Mouse (Mus musculus) frontal cortex, adult 2 months (tissue): ENCODE measurements around the gene Xrra1. TPM values are rescaled to one million over a fixed set of nuclear protein-coding genes. Genes with fewer than 3 reads are reported as not detected.
"Not testable (repeated sequence)": the region's sequence is repeated elsewhere in the genome, so short reads cannot be mapped to it uniquely, and the experiment has no call there.

Experiments used
- DNase-seq, 2 experiments: peaks; one replicate each; pipeline ENCODE4 v3.0.0; 2022; ENCODE audit warnings: low spot score in 1 of 2; ENCODE audit errors: extremely low spot score in 1 of 2
- polyA plus RNA-seq: library from polyadenylated mRNA; depleted of rRNA; stranded (reverse); fragments of >200 nt; gene quantifications from 2 replicates; pipeline ENCODE4 v1.2.3, GENCODE M21; 2012; rRNA removed

Gene Xrra1
- 1.2 and 1.3 TPM in 2 replicates for polyA plus RNA-seq

DNA sequence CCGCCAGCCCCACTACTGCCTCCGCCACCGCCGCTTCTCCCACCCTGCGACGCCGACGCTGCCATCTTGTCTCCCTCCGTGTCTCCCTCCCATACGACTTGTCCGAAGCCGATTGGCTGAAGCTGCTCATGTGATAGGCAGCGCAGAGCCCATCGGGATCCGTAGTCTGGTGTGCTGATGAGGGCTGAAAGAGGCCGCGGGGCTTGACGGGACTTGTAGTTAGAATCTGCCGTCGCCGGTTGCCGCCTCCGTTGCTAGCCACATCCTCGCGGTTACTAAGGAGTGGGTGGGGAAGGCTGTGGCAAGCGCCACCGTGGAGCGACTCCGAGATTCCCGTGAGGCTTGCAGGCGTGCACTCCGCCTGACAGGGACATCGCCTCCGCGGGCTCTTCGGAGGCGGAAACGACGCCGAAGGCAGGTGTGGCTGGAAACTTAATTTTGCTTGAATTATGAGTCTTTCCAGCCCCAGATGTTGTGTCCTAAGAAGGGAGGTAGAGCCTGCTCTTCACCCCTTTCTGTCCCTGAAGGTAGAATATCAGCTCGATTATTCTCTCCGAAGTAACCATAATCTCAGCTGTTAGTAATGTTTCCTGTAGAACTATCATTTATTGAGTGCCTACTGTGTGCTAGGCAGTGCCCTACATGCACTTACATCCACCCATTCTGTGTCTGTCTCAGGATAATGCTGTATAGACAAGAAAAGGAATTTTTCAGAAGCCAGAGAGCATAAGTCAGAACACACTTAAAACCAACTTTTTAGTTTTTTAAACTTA, at the start of gene Xrra1:
Gene Xrra1, plus strand, starts transcription at position 304 of the 773 bp plus-strand sequence.
- DNase-seq, result peak; percentile 99

DNA sequence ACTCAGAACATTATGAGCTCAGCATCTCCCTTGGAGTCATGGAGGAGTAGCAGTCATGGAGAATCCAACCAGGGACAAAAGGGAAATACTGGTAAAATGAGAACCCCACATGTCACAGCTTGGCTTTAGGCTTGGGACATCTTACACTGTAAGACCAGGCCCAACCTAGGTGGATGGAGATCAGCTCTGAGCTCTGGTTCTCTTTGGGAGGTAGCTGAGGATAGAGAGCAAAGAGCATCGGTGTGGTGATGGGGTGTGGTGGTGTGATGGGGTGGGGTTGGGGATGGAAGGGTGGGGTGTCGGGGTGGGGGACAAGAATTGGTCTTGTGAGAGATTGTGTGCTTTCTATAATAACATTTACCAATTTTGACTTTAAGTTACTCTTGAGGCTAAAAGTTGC, 48.1 kb upstream of the Xrra1 start:
- DNase-seq, result no peak

DNA sequence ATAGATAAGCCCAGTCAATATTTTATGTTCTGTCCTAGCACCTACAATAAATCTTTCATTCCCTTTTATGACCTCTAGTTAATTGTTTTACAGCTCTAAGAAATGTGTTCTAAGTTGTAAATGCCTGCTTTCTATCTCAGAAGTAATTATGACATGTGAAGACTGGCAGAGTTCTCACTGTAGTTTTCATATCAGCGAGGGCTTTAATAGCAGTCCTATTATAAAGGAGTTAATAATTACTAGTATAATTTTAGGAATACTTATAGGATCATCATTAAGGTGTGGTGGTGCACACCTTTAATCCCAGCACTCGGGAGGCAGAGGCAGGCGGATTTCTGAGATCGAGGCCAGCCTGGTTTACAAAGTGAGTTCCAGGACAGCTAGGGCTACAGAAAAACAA, 47.3 kb upstream of the Xrra1 start:
- no peak for DNase-seq

DNA sequence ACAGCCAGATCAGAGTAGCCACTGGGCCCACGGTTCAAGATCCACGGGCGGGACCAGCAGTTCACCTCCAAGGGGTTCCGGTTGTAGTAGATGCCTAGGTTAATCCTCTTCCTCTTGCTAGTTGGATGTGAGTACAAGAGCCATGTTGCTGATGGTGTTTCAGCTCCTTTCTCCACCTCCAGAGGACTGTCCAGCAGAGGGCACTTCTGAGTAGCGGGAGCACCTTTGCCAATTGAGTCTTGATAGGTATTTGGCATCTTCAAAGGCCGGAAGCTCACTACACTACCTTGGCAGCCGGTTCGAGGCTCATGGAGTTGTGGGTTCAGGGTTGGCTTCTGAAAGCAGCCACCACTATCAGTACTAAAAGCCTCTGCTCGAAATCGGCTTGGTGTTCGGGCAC, 45.5 kb upstream of the Xrra1 start:
- DNase-seq, result peak in 1 of 2 experiments; percentile 58

DNA sequence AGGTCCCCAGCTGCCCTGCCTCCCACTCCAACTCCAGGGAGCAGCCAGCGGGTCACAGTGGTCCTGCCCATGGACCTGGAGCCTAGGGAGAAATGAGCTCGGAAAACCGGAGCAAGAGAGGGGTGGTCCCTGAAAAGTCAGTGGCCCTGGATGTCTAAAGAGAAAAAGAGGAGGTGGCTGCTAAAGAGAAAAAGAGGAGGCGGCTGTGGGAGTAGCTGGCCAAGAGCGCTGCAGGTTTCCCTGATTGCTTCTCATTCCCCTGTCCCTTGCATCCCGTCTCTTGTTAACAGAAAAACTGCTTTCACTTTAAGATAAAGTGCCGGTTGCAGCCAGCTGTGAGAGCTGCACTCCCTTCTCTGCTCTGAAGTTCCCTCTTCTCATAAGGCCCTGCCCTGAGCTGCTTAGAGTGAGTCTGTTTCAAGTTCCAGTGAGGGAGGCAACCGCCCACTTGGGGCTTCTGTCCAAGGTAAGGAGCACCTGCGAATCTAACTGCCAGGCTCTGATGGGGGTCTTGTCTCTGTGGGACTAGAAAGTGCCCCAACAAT, 40.7 kb upstream of the Xrra1 start:
- not testable (repeated sequence) for DNase-seq

DNA sequence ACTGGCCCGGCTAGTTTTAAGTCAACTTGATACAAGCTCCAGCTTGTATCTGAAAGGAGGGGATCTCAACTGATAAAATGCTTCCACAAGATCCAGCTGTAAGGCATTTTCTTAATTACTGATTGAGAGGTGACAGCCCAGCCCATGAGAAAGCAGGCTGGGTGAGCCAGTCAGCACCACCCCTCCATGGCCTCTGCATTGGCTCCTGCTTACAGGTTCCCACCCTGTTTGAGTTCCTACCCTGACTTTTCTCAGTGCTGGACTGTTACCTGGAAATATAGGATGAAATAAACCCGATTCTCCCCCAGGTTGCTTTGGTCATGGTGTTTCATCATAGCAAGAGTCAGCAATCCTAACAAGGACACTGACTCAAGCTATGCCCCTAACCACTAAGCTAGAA, 37.0 kb upstream of the Xrra1 start:
- DNase-seq, result no peak

DNA sequence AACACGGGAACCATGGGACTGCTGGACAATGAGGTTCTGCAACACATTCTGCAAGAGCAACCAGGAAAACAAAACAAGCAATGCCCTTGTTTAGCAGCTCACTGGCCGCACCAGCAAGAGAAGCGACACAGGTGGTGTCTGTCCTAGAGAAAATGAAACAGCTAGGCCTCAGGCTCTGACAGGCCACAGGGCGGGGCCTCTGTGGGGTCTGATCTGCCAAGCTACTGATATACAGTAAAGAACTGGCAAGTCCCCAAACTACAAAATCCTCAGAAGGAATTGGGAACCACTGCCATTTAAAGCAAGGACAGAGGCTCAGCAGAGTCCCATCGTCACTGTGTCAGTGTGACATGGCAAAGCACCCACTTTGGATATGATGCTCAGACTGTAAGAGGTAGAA, 36.5 kb upstream of the Xrra1 start:
- DNase-seq, result no peak

DNA sequence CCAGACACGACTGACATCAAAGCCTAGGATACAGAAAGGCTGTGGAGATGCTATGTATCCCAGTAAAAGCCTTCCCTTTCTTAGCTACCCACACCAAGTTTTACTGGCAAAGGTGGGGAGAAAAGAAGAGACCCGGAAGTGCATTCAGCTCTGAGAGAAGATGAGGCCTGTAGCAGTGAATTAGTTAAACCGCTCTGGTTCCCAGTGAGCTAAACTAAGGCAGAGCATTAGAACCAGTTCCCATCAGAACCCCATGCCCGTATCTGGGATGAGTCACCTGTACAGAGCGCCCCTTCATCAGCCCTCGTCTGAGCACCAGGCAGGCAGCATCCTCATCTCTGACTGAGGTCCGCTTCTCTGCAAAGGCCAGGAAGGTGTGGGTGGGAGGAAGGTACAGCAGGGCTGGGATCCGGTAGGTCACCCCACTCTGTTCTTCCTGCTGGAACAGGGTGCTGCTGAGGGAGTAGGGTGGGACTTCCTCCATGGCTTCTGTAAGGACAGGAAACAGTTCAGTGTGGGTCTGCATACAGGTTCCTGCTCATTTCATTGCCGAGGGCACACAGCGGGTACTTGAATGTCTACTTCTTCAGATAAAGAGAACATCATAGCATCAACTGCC, 35.8 kb upstream of the Xrra1 start:
- no peak for DNase-seq

DNA sequence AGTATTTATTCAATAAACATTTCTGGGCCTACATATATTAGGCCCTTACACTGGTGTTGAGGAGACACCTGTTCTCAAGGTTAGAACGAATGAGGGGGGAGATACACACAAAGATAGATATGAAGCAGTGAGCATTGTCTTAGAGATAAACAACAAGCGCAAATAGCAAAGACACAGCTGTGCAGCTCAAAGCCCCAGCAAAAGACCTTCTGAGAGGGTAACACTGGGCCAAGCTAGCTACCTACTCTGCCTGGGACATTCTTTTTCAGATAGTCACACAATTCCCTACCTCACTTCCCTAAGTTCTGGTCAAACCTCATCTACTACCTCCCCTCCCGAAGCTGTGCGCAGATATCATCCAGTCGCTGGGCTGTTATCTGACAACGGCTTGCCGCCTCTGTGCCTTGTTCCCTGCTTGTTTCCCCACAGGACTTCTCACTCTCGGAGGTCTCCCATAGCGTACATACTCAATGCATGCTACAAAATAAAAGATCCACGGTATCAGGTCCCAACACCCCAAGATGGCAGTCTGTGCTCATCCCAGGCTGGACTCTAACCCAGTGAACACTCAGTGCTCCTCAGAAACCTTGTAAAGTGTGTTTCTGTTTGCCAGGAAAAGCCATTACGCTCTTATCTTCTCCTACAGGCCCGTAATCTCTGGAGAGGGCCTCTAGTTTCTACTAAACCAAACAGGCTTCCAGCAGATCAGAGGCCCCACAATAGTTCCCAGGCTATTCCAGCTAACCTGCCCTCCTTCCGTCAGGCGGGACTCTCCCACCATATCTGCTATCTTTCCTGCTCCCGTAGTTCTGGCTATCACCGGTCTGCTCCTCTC, 34.0 kb upstream of the Xrra1 start:
- no peak for DNase-seq

DNA sequence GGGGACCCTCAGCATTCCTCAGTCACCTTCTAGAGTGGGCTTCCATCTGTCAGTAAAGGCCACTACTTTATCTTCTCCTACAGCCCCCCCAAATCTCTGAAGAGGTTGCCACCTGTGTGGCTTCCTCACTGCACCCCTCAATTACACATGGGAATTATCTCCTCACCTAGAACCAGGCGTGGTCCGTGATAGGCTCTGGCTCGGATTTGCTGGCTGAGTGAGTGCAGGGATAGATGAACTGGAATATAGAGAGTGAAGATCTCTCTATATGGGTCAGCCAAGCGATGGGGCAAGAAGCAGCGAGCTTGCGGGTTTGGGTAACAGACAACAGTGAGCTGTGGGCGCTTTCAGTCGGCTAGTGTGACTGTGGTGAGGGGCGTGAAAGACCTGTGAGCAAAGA, 33.4 kb upstream of the Xrra1 start:
- no peak for DNase-seq

DNA sequence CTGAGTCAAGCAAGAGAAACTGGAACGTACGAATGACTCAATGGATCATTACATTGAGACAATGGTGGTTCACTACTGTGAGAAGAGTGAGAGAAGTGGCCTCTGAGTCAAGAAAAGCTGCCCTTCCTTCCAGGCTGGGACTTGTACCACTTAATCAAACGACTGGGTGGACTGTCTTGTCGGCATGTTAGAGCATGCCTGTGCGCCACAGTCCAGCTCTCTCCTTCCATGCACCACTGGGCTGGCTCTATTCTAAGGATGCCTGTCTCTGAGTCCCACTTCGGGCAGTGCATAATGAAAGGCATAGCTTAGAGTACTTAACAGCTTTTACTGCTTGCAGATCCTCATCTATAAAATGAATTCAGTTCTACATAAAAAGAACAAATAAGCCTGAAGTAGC, 32.8 kb upstream of the Xrra1 start:
- no peak for DNase-seq

DNA sequence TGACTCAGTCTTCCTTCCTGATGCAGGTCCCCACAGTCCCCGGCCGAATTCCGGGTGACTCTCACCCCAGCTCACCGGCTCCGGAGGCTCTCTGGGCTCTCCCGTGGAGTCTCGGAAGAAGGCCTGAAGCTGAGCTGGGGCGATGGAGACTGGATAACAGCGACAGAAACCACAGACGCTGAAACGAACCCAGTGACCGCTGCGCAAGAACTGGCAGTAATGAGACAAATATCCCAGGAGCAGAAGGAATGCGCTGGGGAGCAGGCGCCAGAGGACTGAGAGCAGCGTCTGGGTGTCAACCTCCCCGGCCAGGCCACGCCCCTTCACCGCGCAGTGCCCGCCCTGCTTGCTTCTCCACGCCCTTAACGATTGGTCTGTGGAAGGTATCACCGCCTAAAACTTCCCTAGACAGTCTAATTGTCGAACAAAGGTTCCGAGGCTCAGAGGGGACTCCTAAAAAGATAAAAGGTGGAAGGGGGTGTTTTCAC, 30.8 kb upstream of the Xrra1 start, which contains the start of gene Neu3:
Gene Neu3, minus strand, starts transcription at position 335 of the 488 bp plus-strand sequence.
- DNase-seq, result peak; percentile 75 to 93

DNA sequence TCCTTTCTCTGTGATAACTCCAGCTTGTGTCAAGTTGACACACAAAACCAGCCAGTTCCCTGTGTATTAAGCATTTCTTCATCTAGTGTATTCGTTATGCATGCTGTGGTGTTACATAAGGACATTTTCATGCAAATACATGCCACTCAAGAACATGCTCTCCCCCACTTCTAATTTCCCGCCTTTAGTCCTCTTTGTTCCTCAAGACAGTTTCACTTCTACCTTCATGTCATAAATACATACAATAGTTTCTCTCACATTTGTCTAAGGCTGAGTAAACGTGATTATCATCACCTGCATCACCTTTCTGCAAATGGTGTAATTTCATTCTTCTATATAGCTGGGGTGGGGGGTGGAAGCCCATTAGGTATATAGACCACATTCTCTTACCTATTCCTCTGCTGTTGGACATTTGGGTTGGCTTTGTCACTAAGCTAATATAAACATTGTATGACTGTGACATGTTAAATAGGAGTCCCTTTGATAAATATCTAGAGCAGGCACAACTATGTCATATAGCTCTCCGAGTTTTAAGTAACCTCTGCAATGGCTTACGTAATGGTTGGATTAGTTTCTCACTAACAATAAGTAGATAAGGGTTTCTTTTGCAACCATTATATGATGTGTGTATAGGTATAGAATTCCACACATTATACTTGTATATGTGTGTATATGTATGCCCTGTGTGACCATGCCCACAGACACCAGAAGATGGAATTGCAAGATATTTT, 25.6 kb upstream of the Xrra1 start:
- DNase-seq, result no peak

DNA sequence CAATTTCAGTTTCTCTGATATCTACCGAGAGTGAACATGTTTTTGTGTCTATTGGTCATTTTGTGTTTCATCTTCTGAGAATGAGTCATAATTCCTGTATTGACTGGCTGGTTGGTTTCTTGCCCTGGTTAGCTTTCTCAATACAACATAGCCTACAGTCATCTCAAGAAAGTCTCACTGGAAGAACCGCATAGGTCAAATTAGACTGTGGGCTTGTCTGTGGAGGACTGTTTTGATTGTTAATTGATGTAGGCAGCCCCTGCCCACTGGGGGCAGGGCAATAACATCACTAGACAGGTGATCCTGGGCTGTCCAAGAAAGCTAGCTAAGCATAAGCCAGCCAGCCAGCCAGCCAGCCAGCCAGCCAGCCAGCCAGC, 25.1 kb upstream of the Xrra1 start:
- no peak for DNase-seq

DNA sequence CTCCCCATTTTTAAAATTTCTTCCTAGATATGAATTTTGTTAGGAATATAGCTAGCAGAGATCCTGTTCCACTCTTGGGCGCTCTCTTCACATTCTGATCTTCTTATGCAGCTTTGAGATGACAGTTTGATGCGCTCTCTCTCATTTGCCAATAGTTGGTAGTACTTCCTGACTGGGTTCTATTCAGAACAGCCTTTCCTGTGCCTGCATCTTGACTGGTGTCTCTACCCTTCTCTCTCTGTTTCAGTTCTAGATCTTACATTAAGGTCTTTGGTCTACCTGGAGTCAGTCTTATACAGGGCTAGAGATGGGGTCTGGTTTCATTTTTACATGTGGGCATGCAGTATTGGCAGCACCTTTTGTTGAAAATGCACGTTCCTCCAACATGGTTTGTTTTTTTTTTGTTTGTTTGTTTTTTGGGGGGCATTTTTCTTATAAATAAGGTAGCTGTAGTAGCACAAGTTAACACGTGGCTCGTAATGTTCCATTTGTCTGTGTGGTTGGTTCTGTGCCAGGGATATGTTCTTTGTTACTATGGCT, 24.5 kb upstream of the Xrra1 start:
- DNase-seq, result no peak

DNA sequence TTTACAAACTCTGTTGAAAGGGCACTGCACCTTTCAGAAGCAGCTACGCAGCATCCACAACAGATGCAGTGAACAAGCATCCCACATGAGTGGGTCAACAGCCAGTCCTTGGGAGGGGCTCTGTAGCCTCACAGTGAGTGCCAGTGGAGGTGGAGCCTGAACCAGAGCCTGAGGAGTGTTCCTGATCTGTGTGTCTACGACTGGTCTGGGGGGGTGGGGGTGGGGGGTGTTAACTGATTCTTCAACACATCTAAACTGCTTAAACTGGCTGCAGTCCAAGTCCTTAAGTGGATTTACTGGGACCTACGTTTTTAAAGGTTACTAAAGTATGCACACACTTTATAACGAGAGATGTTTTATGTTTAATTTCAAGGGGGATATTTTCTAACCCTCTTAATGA, 22.1 kb upstream of the Xrra1 start:
- DNase-seq, result no peak

DNA sequence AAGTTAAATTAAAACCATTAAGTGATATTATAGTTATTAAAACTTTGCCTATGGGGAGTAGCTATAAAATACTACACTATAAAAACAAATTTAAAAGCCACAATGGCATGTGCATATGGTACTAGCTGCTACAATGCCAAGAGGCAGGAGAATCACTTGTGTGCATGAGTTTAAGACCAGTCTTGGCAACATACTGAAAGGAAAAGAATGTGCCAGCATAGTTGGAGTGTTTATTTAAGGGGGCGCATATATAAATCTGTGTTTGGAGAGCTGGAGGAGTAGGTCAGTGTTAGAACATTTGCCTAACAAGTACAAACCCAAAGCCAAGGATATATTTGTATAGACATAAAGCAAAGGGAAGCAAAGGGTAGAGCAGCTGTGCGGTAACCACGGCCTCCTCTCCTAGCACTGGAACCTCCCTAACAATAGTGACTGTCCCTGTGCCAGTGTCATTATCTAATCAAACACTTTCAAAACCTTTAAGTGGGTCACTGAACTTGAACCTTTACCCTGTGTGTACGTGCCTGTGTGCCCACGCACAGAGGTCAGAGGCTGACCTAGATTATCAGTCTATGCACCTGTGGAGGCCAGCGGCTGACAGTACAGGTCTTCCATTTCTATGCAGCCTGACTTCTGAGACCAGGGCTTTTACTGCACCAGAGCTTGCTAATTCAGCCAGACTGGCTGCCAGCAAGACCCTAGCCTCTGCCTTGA, 21.4 kb upstream of the Xrra1 start:
- no peak for DNase-seq

DNA sequence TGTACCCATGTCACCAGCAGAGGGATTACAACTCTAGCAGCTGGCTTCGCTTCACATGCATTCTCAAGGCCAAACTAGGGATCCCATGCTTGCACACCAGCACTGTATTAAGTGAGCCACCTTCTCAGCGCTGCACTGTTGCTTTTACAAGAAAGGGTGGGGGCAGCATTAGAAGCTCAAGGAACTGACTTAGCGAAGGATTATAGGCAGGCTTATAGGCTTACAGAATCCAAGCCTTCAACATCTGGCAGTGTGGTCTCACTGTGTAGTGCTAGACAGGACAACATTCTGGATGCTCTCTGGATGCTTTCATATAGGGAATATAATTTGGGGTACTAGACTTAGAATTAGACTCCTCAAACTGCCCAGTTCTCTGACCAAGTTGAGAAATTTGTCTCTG, 20.7 kb upstream of the Xrra1 start:
- no peak for DNase-seq

DNA sequence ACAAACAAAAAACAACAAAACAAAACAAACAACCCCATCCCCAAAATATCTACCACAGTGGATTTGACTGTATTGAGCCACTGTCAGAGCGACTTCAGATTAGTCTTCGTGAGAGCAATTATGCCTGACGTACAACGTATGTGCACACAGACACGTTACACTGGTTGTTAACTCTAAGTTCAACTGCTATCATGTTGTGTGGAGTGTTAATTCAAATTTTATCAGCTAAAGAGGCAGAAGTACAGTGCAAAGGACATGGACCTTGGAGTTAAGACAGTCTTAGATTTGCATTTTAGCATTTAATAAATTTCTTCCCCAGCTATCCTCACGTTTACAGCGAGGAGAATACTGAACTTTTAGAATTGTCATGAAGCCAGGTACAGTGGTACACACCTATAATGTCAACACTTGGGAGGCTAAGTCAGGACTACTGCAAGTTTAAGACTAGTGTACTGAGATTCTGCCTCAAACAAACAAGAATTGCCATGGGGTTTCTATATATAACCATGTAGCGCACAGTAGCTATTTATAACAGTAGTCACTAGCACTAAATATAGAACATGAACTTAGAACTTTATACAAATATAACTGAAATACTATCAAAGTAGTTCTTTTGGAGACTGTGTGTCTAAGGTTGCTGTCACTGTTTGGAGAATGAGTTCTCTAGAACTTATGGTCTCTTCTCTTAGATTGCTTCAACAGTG, 13.2 kb upstream of the Xrra1 start:
- DNase-seq, result no peak
